Mouse (Mus musculus) testis, adult 2 months (tissue): Measurements from ENCODE around the gene Tpst2.

Experiments
- CTCF ChIP-seq: fragments of 200-500 bp; IDR thresholded peaks from 2 replicates; pipeline ENCODE4 v1.5.1; 2012; ENCODE audit warnings: low read depth, mild to moderate bottlenecking, inconsistent platforms, low read length, moderate library complexity; ENCODE audit not compliant: control insufficient read depth, insufficient read depth, insufficient replicate concordance
- POLR2A ChIP-seq: fragments of 200-500 bp; IDR thresholded peaks from 2 replicates; pipeline ENCODE4 v1.6.1; 2012; ENCODE audit warnings: low read depth, mild to moderate bottlenecking, inconsistent platforms, low read length, moderate library complexity; ENCODE audit not compliant: control insufficient read depth

- TF ChIP-seq CTCF (no peak), POLR2A (no peak)
These were observed 72.7 kb downstream of the Tpst2 start for GRCm38 (mm10) chr5:112349169-112349568.
